In the genomic region with DNA sequence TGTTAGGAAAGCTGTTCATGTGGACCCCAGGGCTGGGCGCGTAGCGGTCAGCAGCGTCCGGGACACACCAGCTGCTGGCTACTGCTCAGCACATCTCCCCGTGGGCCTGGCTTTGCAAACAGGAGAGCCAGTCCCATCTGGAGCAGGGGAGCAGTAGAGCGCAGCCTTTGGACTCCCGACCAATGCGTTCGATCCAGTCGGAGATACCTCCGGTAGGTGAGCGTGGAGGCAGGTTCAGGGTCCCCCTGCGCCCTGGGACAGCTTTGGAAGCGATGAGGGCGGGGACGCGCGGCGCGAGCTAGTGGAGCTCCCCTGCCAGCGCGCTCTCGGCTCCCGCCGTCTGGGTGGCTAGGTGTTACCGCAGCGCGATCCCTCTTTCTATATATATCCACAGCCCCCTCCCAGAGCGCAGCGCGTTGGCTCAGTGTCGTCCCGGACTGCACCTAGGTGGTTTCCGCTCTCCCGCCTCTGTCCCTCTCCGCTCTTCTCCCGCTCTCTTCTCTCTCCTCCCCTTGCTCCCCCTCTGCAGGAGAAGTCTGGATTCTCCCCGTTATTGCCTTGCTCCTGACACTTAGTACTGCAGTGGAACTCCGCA, we compare ENCODE assay signal across 8 mouse cellular contexts. TPM values are rescaled to one million over a fixed set of nuclear protein-coding genes. Genes with fewer than 3 reads are reported as not detected.
DNase-seq lines count a peak whose midpoint lies in the region; ATAC-seq and TF ChIP-seq lines count a peak whose summit lies in the region.

A gene (minus strand): TSS at position 357 of the 595 bp plus-strand sequence.

- intact Hi-C loops in gastrocnemius, adult 2 months (cut with DNase I), result no loop called here
- intact Hi-C loops in gastrocnemius, postnatal 36 days (cut with DNase I), result no loop called here

- no peaks in the 10 kb centered on the region for H3K4me1 ChIP-seq in forebrain, embryonic 14.5 days (ENCODE audit: control insufficient read depth, insufficient read depth, low read length)
- H3K4me1 ChIP-seq in midbrain, embryonic 10.5 days, result peaks cover 12% of the 10 kb centered on the region
- H3K4me1 ChIP-seq in stomach, postnatal 0 days (replicated peaks; ENCODE audit: control insufficient read depth, insufficient read depth), result no peaks in the 10 kb centered on the region

- TF ChIP-seq EP300 in stomach, postnatal 0 days (optimal IDR thresholded peaks at IDR 0.05), result no peak

- no peak within 1 kb of the TSS for H3K27ac ChIP-seq in gastrocnemius, adult 2 months
- H3K27ac ChIP-seq in forebrain, embryonic 14.5 days (ENCODE audit: low read depth, low read length), result no peak within 1 kb of the TSS
- H3K27ac ChIP-seq in midbrain, embryonic 10.5 days (replicated peaks), result peak within 1 kb of the TSS; percentile 81
- no peak within 1 kb of the TSS for H3K27ac ChIP-seq in stomach, postnatal 0 days (replicated peaks)

- ATAC-seq in cerebellum, adult (ENCODE audit: insufficient number of reproducible peaks, low FRiP score, low TSS enrichment), result peak; percentile 62
- ATAC-seq in forebrain, embryonic 14.5 days, result peak; percentile 78
- peak; percentile 42 to 57 for ATAC-seq in hematopoietic stem cell, adult 5-6 weeks (replicated peaks in 1 of 2; ENCODE audit: insufficient read depth in 1 of 2, low FRiP score in 2 of 2, low TSS enrichment in 1 of 2, low read depth in 1 of 2, poor library complexity in 2 of 2, severe bottlenecking in 2 of 2)
- ATAC-seq in stomach, postnatal 0 days (ENCODE audit: low FRiP score, low TSS enrichment), result 0 out of 2 replicates have a peak, but pooled peaks have one; percentile 24

- no peak for TF ChIP-seq CTCF in gastrocnemius, adult 2 months (IDR thresholded peaks at IDR 0.05)
- TF ChIP-seq CTCF in stomach, postnatal 0 days (IDR thresholded peaks at IDR 0.05; ENCODE audit: low read depth), result 0 out of 2 replicates have a peak, but pooled peaks have one; percentile 9

- under 1% methylated on average over 40 of the region's 40 CpGs for WGBS in forebrain, embryonic 14.5 days
- under 1% methylated on average over 40 of the region's 40 CpGs for WGBS in midbrain, embryonic 10.5 days
- WGBS in stomach, postnatal 0 days, result 2% methylated on average over 40 of the region's 40 CpGs

- peak; percentile 46 for DNase-seq in gastrocnemius, adult 2 months
- no peak for DNase-seq in gastrocnemius, postnatal 36 days
- DNase-seq in forebrain, embryonic 14.5 days (ENCODE audit: low spot score), result peak; percentile 67
- DNase-seq in left cerebral cortex, adult 8-10 months (ENCODE audit: low spot score in 2 of 2), result peak in 1 of 2 experiments; percentile 30
- peak; percentile 55 for DNase-seq in midbrain, embryonic 10.5 days (ENCODE audit: low spot score)
- DNase-seq in stomach, postnatal 0 days (ENCODE audit: low spot score), result peak; percentile 16

- no peaks in the 10 kb centered on the region for H3K9me3 ChIP-seq in forebrain, embryonic 14.5 days (replicated peaks; ENCODE audit: control insufficient read depth, low read length)
- no peaks in the 10 kb centered on the region for H3K9me3 ChIP-seq in midbrain, embryonic 10.5 days (replicated peaks)
- H3K9me3 ChIP-seq in stomach, postnatal 0 days (ENCODE audit: control insufficient read depth, low read length), result no peaks in the 10 kb centered on the region

- H3K4me3 ChIP-seq in gastrocnemius, adult 2 months, result peak within 1 kb of the TSS; percentile 68
- H3K4me3 ChIP-seq in forebrain, embryonic 14.5 days (ENCODE audit: low read depth, low read length), result peak within 1 kb of the TSS; percentile 46
- H3K4me3 ChIP-seq in midbrain, embryonic 10.5 days, result peak within 1 kb of the TSS; percentile 69
- H3K4me3 ChIP-seq in stomach, postnatal 0 days (ENCODE audit: low read depth, low read length), result peak within 1 kb of the TSS; percentile 38

- H3K27me3 ChIP-seq in forebrain, embryonic 14.5 days (replicated peaks; ENCODE audit: control insufficient read depth, insufficient read depth, low read length), result no peaks in the 10 kb centered on the region
- peaks cover 35% of the 10 kb centered on the region for H3K27me3 ChIP-seq in midbrain, embryonic 10.5 days (ENCODE audit: low read depth, poor library complexity, severe bottlenecking)
- H3K27me3 ChIP-seq in stomach, postnatal 0 days (ENCODE audit: control insufficient read depth, insufficient read depth, low read length), result no peaks in the 10 kb centered on the region

- H3K9ac ChIP-seq in forebrain, embryonic 14.5 days (ENCODE audit: low read length), result peak within 1 kb of the TSS; percentile 72
- H3K9ac ChIP-seq in stomach, postnatal 0 days (ENCODE audit: low read length), result peak within 1 kb of the TSS; percentile 41; the same call in 1 of the 2 replicates

- H3K4me2 ChIP-seq in forebrain, embryonic 14.5 days (ENCODE audit: low read length), result peak within 1 kb of the TSS; percentile 77
- H3K4me2 ChIP-seq in stomach, postnatal 0 days (replicated peaks; ENCODE audit: low read depth), result peak within 1 kb of the TSS; percentile 58

- H3K36me3 ChIP-seq in forebrain, embryonic 14.5 days (ENCODE audit: control insufficient read depth, insufficient read depth, low read length), result no peaks in the 10 kb centered on the region
- no peaks in the 10 kb centered on the region for H3K36me3 ChIP-seq in midbrain, embryonic 10.5 days
- no peaks in the 10 kb centered on the region for H3K36me3 ChIP-seq in stomach, postnatal 0 days (ENCODE audit: control insufficient read depth, insufficient read depth, low read length)

RNA-seq across cellular contexts. Expression of the gene that starts here (rescaled TPM):
- total RNA-seq in gastrocnemius, adult 2 months (2021), result 1 to 10 TPM; 5.3 to 8.2 TPM
- total RNA-seq in gastrocnemius, postnatal 36 days (2021), result 1 to 10 TPM; 6.6 to 8.8 TPM
- 8.6 and 12.2 TPM in 2 replicates for polyA plus RNA-seq in forebrain, embryonic 14.5 days (2014; fragmentation: Nextera tagmentation; extraction: Ambion mirVana)
- total RNA-seq in hematopoietic stem cell, adult 5-6 weeks (2017), result 27.5 and 33.2 TPM in 2 replicates
- 100 to 1,000 TPM; 125 to 138 (median 137) TPM for total RNA-seq in left cerebral cortex, adult 8-10 months (2022)
- polyA plus RNA-seq in midbrain, embryonic 10.5 days (2016; fragmentation: Nextera tagmentation; extraction: Ambion mirVana), result 2.3 and 3.7 TPM in 2 replicates
- polyA plus RNA-seq in stomach, postnatal 0 days (2015; fragmentation: Nextera tagmentation; extraction: Ambion mirVana), result 1.8 and 2.5 TPM in 2 replicates

Comparison
In these comparisons a context has a peak if more than half of its experiments do, and no peak if none do; other contexts are left out.
1. DNase-seq: peak in gastrocnemius, adult 2 months (single experiment), forebrain, embryonic 14.5 days (single experiment), midbrain, embryonic 10.5 days (single experiment) and stomach, postnatal 0 days (single experiment); none in gastrocnemius, postnatal 36 days (0 of 2).
2. ATAC-seq: peak in every context shown above with its lines; median percentile 78 in forebrain, embryonic 14.5 days; 62 in cerebellum, adult; 50 in hematopoietic stem cell, adult 5-6 weeks; 24 in stomach, postnatal 0 days.
3. Peak in every context shown above with its lines, with median percentiles within 50 percentile points of each other: H3K4me3 ChIP-seq.